Mouse (Mus musculus) G1E (cell line): ENCODE measurements at regions not wholly inside any gene's neighbourhood (a gene's known extent, or its start where the extent isn't known, plus 50 kb on each side); places are given as distances from the start of the nearest gene placed in this dataset.

Experiments used
- ATAC-seq: 2 replicates; pipeline ENCODE4 v1.8.0; 2016; ENCODE audit warnings: mild to moderate bottlenecking; ENCODE audit not compliant: insufficient number of reproducible peaks, poor library complexity, low FRiP score, severe bottlenecking; ENCODE audit errors: extremely low read depth
- DNase-seq: peaks from one replicate; pipeline ENCODE4 v3.0.0; 2012; ENCODE audit warnings: low spot score
- H3K27me3 ChIP-seq: 2 replicates; pipeline ENCODE4 v1.6.1; 2012; ENCODE audit warnings: mild to moderate bottlenecking, low read length, inconsistent platforms; ENCODE audit not compliant: insufficient read depth
- H3K36me3 ChIP-seq: replicated peaks from 2 replicates; pipeline ENCODE3; 2012; ENCODE audit warnings: mild to moderate bottlenecking, inconsistent platforms
- H3K4me1 ChIP-seq: 2 replicates; pipeline ENCODE4 v1.6.1; 2012; ENCODE audit warnings: low read depth, low read length, inconsistent platforms, mixed read lengths; ENCODE audit not compliant: insufficient read depth
- H3K4me3 ChIP-seq: 2 replicates; pipeline ENCODE4 v1.5.1; 2012; ENCODE audit warnings: low read depth, mild to moderate bottlenecking, inconsistent platforms, low read length, moderate library complexity, mixed read lengths
- H3K9me3 ChIP-seq: replicated peaks from 2 replicates; pipeline ENCODE4 v1.6.1; 2012; ENCODE audit warnings: inconsistent platforms
- CTCF ChIP-seq: IDR thresholded peaks from 2 replicates; pipeline ENCODE4 v1.5.1; 2012; ENCODE audit warnings: low read depth, low read length, inconsistent platforms, mixed read lengths
- GATA1 ChIP-seq: IDR thresholded peaks from 2 replicates; pipeline ENCODE4 v1.6.1; 2012; ENCODE audit warnings: borderline replicate concordance, low read length, inconsistent platforms, mixed read lengths
- GATA2 ChIP-seq: IDR thresholded peaks from 2 replicates; pipeline ENCODE4 v1.6.1; 2012; ENCODE audit warnings: low read depth, low read length, inconsistent platforms, borderline replicate concordance
- POLR2AphosphoS5 ChIP-seq: IDR thresholded peaks from 2 replicates; pipeline ENCODE4 v1.6.1; 2012; ENCODE audit warnings: low read depth, low read length, inconsistent platforms; ENCODE audit not compliant: insufficient replicate concordance
- TAL1 ChIP-seq: conservative IDR thresholded peaks from 2 replicates; pipeline ENCODE4 v1.6.1; 2012; ENCODE audit warnings: low read depth, low read length, inconsistent platforms, mixed read lengths

DNA sequence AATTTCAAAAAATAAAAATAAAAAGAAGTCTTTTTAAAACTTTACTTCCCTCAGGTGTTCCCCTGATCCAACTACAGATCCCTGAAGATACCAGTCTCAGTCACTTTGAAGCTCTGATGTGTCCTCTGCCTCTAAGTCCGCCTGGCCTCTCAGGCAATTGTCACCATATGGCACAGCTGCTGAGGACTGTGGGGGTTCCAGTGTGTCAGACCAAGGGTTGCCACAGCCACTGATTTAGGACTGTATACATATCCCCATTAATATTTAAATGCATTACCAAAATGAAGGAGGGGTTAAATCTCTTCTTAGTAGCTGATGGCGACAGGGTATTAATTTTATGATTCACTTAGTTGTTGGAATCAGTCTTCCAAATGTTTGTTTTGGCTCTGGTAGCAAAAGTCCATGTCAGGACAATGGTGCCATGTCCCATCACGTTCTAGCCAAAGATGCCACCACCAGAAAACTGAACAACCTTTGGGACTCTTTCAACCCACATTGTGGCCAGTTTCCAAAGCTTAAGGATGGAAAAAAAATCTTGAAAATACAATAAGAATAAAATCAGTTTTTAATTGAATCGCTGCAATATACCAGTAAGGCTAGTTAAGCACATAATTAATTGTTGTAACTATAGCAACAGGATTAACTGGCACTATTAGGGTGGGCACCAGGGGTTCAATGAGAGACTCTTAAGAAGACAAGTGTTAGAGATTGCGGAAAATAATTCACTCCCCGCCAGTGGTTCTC, 62.5 kb downstream of the Arrdc4 start:
- peaks cover 32% of the 10 kb centered on the region for H3K9me3 ChIP-seq
- no peak for ATAC-seq
- TF ChIP-seq CTCF (no peak), TAL1 (no peak)

GRCm38 (mm10) chr7:68682929-68683643, 66.0 kb downstream of the Arrdc4 start:
- Histone ChIP-seq H3K4me1 (no peaks in the 10 kb centered on the region), H3K4me3 (no peak overlapping the region), H3K9me3 (peaks cover 39% of the 10 kb centered on the region), H3K36me3 (no peaks in the 10 kb centered on the region), H3K27me3 (no peaks in the 10 kb centered on the region)
- DNase-seq (no peak), ATAC-seq (no peak)
- TF ChIP-seq POLR2AphosphoS5 (no peak), CTCF (no peak), GATA1 (no peak), GATA2 (no peak), TAL1 (no peak)

More for the DNA sequence above, 62.5 kb downstream of the Arrdc4 start:
- H3K4me3 ChIP-seq: no peak overlapping the region
- H3K36me3 ChIP-seq: no peaks in the 10 kb centered on the region
- H3K4me1 ChIP-seq: no peaks in the 10 kb centered on the region
- no peak for DNase-seq
- no peaks in the 10 kb centered on the region for H3K27me3 ChIP-seq

DNA sequence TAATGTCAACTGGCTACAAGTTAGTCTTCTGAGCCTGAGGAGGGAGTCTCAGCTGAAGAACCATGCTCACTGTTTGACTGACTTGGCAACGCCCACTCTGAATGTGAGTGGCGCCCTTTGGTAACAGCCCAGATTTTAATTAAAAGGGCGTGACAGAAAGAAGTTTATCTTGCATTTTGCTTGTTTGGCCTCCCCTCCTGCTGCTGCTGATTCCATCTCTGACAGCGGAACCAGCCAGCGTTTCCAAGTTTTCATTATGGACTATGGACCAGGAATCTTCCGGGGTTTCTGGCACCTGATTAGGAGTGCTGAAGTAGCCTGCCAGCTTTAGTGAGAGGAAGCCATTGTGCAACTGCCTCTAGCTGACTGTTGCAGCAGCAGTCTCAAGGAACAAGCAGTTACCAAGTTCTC, 66.7 kb downstream of the Arrdc4 start:
- no peaks in the 10 kb centered on the region for H3K4me1 ChIP-seq
- ATAC-seq (no peak), DNase-seq (no peak)
- H3K36me3 ChIP-seq: no peaks in the 10 kb centered on the region
- TF ChIP-seq GATA2: no peak
- TF ChIP-seq TAL1: no peak
- TF ChIP-seq CTCF: no peak
- TF ChIP-seq GATA1: no peak
- no peak for TF ChIP-seq POLR2AphosphoS5
- H3K27me3 ChIP-seq: no peaks in the 10 kb centered on the region
- H3K9me3 ChIP-seq: peaks cover 43% of the 10 kb centered on the region
- H3K4me3 ChIP-seq: no peak overlapping the region

DNA sequence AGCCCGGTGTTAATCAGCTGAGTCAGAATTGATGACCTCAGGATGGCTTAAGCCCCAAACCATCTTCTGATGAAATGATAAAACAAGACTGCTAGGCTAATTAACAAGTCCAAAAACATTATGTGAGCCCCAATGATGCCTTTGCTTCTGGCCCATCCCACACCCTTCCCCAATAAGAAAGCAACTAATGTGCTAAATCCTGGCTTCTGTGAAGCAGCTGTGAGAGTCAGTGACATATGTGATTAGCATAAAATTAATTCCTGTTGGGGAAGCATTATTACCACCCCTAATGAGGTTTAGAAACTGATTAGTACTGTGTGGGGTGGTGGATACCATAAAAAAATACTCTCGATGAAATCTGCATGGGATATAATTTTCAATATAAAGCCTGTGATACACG, 69.3 kb downstream of the Arrdc4 start:
- ATAC-seq: no peak
- peaks cover 41% of the 10 kb centered on the region for H3K9me3 ChIP-seq
- H3K27me3 ChIP-seq: no peaks in the 10 kb centered on the region
- no peaks in the 10 kb centered on the region for H3K36me3 ChIP-seq
- H3K4me3 ChIP-seq: no peak overlapping the region
- TF ChIP-seq TAL1 (no peak), GATA2 (no peak), CTCF (no peak), GATA1 (no peak), POLR2AphosphoS5 (no peak)
- DNase-seq: no peak
- H3K4me1 ChIP-seq: no peaks in the 10 kb centered on the region

GRCm38 (mm10) chr7:68667790-68668732, 81.0 kb downstream of the Arrdc4 start:
- Histone ChIP-seq H3K4me3 (no peak overlapping the region), H3K4me1 (no peaks in the 10 kb centered on the region), H3K36me3 (no peaks in the 10 kb centered on the region), H3K9me3 (peaks cover 35% of the 10 kb centered on the region), H3K27me3 (no peaks in the 10 kb centered on the region)
- DNase-seq: no peak
- no peak for TF ChIP-seq GATA1
- TF ChIP-seq TAL1: no peak
- TF ChIP-seq GATA2: no peak
- no peak for TF ChIP-seq POLR2AphosphoS5
- TF ChIP-seq CTCF: no peak
- ATAC-seq: no peak

DNA sequence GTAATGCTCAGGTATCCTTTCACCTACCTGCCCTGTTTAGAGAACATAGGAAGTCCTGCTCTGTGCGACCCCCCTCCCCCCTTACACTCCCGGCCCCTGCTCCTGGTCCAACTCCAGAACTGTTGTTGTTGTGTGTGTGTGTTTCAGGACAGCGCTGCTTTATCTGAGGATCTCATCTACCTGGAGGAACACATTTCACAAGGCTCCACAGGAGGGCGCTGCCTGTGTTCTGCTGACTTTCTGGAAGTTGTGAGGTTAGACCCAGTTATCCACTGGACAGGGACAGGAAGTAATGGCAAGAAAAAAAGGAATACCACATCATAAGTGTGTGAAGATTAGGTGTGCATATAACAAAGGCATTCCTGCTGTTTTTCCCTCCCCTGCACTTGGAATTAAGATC, 81.8 kb downstream of the Arrdc4 start:
- TF ChIP-seq GATA2 (no peak), TAL1 (no peak), GATA1 (no peak), CTCF (no peak), POLR2AphosphoS5 (no peak)
- H3K4me3 ChIP-seq: no peak overlapping the region
- H3K4me1 ChIP-seq: no peaks in the 10 kb centered on the region
- DNase-seq: no peak
- H3K9me3 ChIP-seq: peaks cover 42% of the 10 kb centered on the region
- H3K36me3 ChIP-seq: no peaks in the 10 kb centered on the region
- no peak for ATAC-seq
- no peaks in the 10 kb centered on the region for H3K27me3 ChIP-seq
